Mouse (Mus musculus) CD4-positive, CD25-positive, alpha-beta regulatory T cell, adult 4 months (primary cell): ENCODE results near the gene Shmt2. TPM values are rescaled to one million over a fixed set of nuclear protein-coding genes. Genes with fewer than 3 reads are reported as not detected.

Source experiments
- ATAC-seq: one replicate; pipeline ENCODE4 v1.8.0; 2017
- polyA plus RNA-seq, 2 experiments: library from polyadenylated mRNA; unstranded; fragments of 100-300 nt; shearing (Covaris generic); gene quantifications; one replicate each; pipeline ENCODE4 v1.2.1; 2017

The Shmt2 gene
- polyA plus RNA-seq, 2 experiments from 2014 or later = 55.4 to 78.3 TPM

DNA sequence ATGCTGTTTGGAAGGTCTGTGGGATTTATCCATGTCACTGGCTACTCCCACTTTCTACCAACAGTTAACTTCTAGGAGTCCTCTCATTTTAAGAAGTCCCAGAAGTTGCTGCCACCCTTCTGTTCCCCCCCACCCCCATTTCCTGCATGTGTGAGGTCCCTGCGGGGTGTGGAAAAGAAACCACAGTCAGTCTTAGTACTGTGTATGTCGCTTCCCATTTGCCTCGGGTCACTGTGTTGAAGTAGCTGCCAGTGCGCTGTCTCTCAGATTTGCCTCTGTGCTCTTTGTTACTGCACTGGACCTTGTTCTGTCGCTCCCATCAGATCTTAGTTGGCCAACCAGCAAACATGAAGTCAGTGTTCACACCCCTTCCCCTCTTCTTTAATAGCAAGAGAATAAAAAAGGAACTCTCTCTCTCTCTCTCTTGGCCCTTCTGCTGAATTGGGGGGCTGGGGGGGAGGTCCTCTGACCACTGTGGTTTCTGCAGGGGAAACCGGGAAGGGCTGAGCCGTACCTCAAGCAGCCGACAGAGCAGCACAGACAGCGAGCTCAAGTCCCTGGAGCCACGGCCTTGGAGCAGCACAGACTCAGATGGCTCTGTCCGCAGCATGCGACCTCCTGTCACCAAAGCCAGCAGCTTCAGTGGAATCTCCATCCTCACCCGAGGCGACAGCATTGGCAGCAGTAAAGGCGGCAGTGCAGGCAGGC is 50.8 kb downstream of the Shmt2 start:
- ATAC-seq = no peak

Other genes with a start within 250 kb of the Shmt2 start
- gene Mbd6, start 233.4 kb downstream of the Shmt2 start, polyA plus RNA-seq = 10 to 100 TPM in 1 of 2 experiments, 1 to 10 TPM in 1; 4.0 to 14.7 TPM
- 10 to 100 TPM; 20.4 to 33.2 TPM for gene Mars, start 210.7 kb downstream of the Shmt2 start, polyA plus RNA-seq
- 100 to 1,000 TPM in 1 of 2 experiments, 10 to 100 TPM in 1; 92.4 to 118 TPM for gene Arhgap9, start 200.5 kb downstream of the Shmt2 start, polyA plus RNA-seq
- under 1 TPM; 0.19 to 0.75 TPM for gene Gli1, start 180.5 kb downstream of the Shmt2 start, polyA plus RNA-seq
- gene Inhbe, start 168.0 kb downstream of the Shmt2 start, polyA plus RNA-seq = not detected
- gene Inhbc, start 152.0 kb downstream of the Shmt2 start, polyA plus RNA-seq = not detected
- gene R3hdm2, start 142.1 kb downstream of the Shmt2 start, polyA plus RNA-seq = 10 to 100 TPM; 12.8 to 17.3 TPM
- 1 to 10 TPM; 1.0 to 1.2 TPM for gene Stac3, start 20.8 kb downstream of the Shmt2 start, polyA plus RNA-seq
- not detected for gene Ndufa4l2, start 7.5 kb downstream of the Shmt2 start, polyA plus RNA-seq
- gene Nxph4, start 12.1 kb upstream of the Shmt2 start, polyA plus RNA-seq = not detected
- under 1 TPM; 0.30 to 0.96 TPM for gene Lrp1, start 98.7 kb upstream of the Shmt2 start, polyA plus RNA-seq
- 100 to 1,000 TPM; 173 to 320 TPM for gene Stat6, start 120.5 kb upstream of the Shmt2 start, polyA plus RNA-seq
- gene Nemp1, start 144.5 kb upstream of the Shmt2 start, polyA plus RNA-seq = 1 to 10 TPM; 2.5 to 4.0 TPM
- gene Nab2, start 146.1 kb upstream of the Shmt2 start, polyA plus RNA-seq = 10 to 100 TPM in 1 of 2 experiments, 1 to 10 TPM in 1; 8.9 to 10.8 TPM
- not detected for gene Myo1a, start 182.7 kb upstream of the Shmt2 start, polyA plus RNA-seq
- not detected for gene Tac2, start 202.0 kb upstream of the Shmt2 start, polyA plus RNA-seq
- gene Zbtb39, start 217.1 kb upstream of the Shmt2 start, polyA plus RNA-seq = under 1 TPM; 0.57 to 0.81 TPM
- under 1 TPM in 1 of 2 experiments, not detected in 1; 0.29 TPM for gene Gpr182, start 229.3 kb upstream of the Shmt2 start, polyA plus RNA-seq
- under 1 TPM in 1 of 2 experiments, not detected in 1; 0.27 TPM for gene Rdh1, start 237.3 kb upstream of the Shmt2 start, polyA plus RNA-seq
- under 1 TPM in 1 of 2 experiments, not detected in 1; 0.40 TPM for gene Rdh16f1, start 237.3 kb upstream of the Shmt2 start, polyA plus RNA-seq